Mouse (Mus musculus) right cerebral cortex, postnatal 14 days (tissue): ENCODE results near the gene Adam22.
"Not testable (repeated sequence)": the region's sequence is repeated elsewhere in the genome, so short reads cannot be mapped to it uniquely, and the experiment has no call there.

Experiments
- DNase-seq: peaks from one replicate; pipeline ENCODE4 v3.0.0; 2022

The Adam22 gene

DNA sequence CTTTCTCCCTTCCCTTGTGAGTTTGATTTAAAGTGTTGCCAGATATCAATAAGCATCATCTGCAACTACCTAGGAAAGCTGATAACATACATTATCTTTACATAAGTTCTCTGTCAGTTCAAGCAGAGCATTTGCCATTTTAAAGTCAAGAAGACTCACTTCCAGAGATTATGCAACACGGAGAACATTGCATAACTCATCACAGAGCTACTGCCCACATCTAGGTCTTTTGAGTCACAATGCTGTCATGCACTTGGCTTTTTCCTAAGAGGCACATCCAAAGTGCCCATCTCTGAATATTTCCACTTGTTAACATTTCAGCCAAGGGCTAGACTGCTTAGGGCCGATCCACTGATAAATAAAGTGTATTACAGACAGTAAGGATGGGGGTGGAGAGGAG, 55.6 kb downstream of the Adam22 start:
- DNase-seq = no peak

DNA sequence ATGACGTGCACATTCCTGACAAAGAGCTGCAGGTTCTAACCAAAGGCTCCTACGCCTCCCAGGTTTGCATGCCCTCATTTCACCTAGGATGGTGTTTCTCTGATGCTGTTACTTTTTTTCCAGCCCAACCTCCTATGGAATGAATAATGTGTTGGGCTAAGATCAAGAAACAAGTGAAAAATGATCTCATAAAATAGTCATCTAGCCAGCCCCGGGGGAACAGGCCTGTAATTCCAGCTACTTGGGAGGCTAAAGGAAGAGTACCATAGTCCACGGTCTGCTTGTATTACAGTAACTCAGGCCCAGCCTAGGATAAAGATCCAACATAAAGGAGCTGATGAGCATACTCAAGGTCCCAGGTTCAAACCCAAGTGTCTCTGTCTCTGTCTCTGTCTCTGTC, 57.1 kb downstream of the Adam22 start:
- no peak for DNase-seq

DNA sequence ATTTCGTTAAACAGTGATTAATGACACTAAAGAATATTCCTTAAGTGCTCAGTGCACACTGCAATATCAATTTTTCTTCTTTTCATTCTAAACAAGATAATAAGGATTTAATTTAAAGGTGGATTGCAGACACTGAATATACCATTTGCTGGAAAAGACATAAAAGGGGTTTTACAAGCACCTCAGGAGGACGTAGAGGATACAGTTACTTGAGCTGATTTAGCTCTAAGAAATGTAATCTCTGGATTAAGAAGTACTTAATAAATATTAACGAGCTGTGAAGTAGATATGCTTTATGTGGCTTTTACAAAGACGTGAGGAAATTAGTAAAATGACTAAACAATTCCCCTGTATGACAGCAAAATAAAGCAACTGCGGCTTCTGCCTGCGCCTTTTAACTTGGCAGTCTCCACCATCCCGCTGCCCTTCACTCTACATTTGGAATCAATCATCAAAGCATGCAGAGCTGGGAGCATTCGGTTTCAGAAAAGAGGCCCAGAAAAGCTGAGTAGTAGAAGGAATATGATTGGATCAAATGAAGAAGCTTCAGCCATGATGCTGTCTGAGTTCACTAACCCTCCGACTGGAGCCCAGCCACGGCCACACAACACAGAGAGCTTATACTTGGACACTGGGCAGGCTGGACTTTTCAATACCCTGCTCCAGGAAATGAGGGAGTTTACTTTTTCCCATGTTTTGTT, 70.1 kb downstream of the Adam22 start:
- DNase-seq = no peak

DNA sequence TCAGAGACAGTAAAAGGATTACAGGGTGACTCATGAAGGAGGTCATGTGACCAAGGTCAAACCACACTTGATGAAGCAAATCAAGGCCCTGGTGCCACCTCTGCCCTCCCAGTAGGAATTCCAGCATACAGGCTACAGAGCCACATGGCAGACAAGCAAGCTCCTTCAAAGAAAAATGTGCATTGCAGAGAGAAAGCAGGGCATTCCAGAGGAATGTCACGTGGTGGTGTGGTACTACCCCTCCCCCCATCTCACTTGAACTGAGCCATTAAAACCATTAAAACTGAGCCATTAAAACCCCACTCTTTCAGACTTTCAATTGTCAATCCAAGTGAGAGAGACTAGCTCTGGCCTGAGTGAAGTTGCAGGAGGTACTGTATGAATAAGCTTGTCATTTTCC, 74.7 kb downstream of the Adam22 start:
- DNase-seq = no peak

- no peak for DNase-seq
These were observed 76.5 kb downstream of the Adam22 start for GRCm38 (mm10) chr5:8291496-8291895.

GRCm38 (mm10) chr5:8289678-8290614, 78.0 kb downstream of the Adam22 start:
- DNase-seq = no peak

DNA sequence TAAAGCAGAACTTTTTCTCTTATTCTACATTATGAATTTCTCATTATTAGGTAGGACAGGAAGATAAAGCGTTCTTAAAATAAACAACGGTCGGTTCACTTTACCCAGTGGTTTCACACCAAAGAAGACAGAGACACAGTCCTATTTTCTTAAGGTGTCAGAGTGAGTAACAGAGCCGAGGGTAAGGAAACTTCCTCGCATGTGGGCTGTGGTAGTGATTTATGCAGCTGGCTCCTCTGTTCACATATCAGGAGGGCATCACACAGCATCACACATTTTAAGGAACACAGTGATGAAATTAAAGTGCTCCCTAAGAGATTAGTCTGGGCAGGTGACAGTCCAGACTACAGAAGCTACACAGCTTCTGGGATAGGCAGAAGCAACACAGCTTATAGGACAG, 83.8 kb downstream of the Adam22 start:
- DNase-seq = no peak

DNA sequence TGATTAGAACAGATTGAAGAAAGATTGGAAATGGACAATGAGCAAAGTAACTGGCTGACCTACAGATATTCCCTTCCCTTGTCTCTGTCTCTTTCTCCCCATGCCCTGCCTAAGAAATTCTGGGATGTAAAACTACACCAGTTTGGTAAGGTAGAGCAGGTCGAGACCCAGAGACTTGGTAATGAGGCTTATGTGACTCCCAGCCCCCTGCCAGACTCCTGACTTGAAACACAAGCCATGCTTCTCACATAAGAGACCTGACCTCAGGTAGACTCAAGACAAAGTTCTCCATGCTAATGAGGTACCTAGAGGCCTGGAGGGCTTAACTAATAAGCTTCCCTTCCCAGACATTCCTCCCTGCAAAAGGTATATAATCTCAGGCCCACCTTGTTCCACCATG, 91.8 kb downstream of the Adam22 start:
- no peak for DNase-seq

DNA sequence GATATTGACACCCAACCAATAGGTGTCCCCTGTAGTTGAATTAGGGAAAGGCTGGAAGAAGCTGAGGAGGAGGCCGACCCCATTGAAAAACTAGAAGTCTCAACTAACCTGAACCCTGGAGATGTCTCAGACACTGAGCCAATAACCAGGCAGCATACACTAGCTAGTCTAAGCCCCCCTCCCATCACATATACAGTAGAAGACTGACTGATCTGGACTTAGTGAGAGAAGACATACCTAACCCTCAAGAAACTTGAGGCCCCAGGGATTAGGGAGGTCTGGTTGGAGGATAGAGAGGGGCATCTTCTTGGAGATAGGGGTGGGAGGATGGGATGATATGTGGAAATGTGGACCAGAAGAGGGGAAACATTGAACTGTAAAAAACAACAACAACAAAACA, 110.6 kb downstream of the Adam22 start:
- DNase-seq = no peak

DNA sequence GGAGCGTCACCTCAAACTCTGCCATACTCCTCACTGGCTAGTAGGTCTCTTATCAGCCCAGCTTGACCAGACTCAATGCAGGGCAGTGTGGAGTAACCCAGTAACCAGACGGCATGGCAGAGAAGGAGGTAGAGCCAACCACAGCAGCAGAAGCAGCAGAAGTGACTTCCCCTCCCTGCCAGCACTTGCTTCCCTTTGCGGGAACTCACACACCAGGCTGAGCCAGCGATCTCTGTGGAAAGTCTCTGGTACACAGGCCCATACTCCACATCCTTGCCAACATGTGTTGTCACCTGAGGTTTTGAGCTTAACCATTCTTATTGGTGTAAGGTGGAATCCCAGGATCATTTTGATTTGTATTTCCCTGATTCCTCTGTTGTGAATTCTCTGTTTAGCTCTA, 111.5 kb downstream of the Adam22 start:
- no peak for DNase-seq

DNA sequence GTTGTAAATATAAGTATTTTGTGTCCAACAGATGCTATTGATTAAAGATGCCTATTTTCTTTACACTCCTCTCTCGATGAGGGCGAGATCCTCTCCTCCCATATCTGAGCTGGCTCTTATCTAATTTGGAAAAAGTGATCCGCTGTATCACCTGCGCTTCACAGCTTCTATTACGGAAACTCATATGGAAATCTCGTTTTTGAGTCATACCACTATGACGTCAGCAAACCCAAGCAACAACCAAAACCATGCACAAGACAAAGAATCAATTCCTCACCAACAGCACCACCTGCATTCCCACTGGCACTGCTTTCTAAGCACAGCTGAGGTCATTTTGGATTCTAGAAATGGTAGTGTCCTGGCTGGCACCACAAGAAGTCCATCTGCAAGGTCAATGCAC, 123.3 kb downstream of the Adam22 start:
- DNase-seq = no peak

DNA sequence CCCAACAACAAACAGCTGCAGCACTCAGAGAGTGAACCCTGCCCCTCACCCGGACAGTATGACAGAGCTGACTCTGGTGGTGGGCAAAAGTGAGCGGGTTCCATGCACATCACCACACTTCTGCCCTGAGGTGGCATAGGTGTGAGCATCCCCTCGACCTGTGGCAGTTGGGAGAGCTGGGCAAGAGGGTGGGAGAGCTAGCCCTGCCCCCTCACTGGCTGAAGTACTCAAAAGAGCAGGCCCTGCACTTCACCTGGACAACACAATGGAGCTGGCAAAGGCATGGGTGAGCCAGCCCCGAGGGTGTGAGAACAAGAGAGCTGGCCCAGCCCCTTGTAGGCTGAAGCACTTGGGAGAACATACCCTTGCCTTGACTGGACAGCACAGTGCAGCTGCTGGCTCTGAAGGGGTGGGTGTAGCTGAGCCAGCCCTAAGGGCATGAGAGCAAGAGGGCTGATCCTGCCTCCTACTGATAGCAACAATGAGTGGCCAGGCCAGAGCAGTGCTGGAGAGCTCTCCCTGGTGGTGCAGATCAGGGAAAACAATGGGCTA, 124.8 kb downstream of the Adam22 start:
- DNase-seq = no peak

DNA sequence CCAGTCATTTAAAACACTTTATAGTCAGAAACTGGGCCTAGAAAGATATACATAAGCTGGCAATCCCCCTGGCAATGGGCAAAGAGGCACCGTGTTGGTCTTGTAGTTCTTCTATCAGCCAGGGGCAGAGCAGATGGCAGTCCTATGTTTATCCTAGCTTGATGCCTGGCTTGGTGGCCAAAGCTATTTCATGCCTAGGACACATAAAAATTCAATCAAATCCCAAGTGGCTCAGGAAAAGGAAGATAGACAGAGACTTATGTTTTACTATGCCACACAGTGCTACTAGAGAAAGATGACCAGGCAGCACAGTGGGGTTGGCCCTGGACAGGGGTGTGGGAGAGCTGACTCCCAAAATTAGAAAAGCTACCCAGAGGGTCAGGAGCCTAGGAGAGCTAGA, 125.3 kb downstream of the Adam22 start:
- DNase-seq = no peak

DNA sequence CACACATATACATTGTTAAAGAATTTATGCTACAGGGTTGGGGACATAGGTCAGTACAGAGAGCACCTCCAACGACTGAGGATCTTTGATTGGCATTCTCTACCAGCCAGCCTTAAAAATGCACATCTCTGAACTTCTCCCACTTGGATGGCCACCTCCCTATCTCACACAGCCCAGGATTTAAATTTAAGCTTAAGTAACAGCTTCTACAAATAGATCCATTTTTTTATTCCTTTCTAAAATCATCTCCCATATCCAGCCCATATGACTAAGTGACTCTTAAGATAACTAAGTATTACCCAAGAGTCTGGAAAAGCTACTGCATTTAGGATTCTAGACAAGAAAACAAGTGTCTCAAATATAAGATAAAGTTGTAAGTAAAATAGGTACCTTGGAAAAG, 140.9 kb downstream of the Adam22 start:
- DNase-seq = no peak

DNA sequence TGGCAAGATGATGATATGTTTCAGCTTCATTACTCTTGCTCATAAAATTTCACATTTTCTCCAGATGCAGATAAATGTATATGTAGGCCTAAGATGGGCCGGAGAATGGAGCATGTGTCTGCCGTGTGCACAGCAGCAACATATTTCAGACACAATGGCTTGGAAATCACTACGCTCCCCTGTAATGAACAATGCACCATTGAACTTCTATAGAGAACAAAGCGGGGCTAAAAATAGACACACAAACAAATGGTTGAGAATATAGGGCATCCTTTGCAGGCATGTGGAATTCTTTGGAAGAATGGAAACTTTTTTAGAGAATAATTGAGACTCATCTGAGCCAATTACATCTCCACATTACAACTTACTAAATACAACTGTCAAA, 143.6 kb downstream of the Adam22 start:
- no peak for DNase-seq

GRCm38 (mm10) chr5:8223597-8224320, 144.2 kb downstream of the Adam22 start:
- no peak for DNase-seq

DNA sequence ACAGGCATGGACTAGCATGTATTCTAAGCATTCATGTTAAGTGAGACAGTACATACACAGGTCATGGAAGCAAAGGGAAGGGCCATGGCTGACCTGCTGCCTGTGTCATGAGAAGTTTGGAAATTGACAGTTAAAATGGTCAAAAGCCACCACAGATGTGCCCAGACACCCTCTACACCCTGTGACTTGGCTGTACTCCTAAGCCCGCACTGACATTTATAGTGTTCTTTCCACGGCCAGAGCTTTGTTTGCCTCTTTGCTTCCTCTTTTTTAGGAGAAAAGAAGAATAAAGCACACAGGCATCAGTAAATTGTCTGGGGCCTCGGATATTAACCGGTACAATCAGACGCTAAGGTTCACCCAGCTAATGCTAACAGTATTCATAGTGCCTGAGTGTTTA, 146.3 kb downstream of the Adam22 start:
- DNase-seq = no peak

DNA sequence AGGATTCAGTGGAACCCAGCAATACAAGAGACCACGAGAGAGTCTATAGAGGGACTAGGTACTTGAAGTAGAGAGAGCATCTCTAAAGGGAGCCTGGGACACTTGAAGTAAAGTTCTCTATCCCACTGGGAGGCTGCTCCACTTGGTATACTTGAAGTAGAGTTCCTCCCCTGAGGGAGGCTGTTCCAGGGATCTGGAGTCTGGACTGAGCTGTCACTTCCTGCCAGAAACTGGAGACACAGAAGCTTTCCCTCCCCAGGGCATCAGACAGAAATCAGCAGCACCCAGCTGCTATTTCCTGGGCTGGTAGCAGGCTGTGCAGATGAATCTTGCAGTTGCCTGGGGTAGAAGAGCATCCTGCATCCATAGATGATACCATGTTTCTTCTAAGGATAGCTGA, 152.1 kb downstream of the Adam22 start:
- DNase-seq = no peak

DNA sequence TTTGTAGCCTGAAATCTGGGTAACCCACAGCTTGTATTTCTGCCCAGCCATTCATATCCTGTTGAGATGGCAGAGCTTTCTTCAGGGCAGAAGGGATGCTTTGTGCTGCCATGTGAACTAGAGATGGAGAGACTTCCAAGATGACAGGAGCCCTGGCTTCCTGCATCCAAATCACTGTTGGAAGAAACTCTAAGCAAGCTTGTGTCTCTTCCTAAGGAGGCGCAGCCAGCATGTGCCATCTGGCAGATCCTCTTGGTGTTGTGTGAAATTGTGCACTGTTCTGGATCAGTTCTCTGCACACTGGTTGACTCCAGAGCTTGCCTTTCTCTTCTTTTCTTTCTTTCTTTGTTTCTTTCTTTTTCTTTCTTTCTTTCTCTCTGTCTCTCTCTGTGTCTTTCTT, 183.0 kb downstream of the Adam22 start:
- DNase-seq = not testable (repeated sequence)

DNA sequence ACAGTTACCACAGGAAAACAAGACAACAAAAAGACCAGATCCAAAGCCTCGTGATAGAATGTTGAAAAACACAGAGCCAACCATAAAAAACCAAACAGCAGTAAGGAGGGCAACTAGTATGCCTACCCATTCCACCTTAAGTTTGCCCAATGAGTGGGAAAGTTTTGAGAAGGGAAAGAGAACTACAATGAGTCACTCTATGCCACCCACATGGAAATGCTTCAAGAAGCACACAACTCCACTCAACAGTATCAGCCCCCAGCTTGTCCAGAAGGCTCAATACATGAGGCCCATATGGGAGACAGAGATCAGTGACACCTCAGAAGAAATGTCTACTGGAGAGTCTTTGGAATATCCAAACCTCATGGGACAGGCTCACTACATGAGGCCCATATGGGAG, 187.3 kb downstream of the Adam22 start:
- DNase-seq = no peak

DNA sequence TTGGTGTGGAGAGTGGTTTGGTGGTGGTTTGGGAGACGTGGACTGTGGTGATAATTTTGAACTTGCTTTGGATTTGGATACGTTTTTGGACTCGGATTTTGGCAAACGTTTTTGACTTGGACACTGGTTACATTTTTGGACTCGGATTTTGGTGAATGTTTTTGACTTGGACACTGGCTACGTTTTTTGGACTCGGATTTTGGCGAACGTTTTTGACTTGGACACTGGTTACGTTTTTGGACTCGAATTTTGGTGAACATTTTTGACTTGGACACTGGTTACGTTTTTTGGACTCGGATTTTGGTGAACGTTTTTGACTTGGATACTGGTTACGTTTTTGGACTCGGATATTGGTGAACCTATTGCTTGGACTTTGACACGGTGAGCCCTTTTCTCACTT, 189.8 kb downstream of the Adam22 start:
- DNase-seq = no peak

- DNase-seq = no peak
These were observed 203.2 kb downstream of the Adam22 start for GRCm38 (mm10) chr5:8164773-8165172.

DNA sequence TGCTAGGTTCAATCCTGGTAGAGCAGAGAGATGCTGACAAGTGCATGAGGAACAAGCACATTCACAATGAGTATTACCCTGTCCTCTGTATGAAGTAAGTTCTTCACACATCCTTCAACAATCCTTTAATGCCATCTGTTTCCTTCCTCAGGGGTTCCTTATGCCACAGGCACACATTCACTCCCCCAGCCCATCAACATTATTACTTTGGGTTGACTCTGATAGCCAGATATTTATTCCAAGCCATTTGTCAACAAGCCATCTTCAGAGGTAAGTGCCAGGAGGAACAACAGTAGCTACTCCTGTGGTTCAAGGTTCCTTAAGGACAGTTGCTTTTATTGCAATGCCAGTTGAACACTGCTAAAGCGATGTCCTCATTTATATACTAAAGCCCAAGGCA, 216.3 kb downstream of the Adam22 start:
- DNase-seq = no peak

- no peak for DNase-seq
These were observed 221.8 kb downstream of the Adam22 start for GRCm38 (mm10) chr5:8146146-8146545.
